In genomic region chr15:32324105-32324504, GRCm38 (mm10) we compare ENCODE assay signal across 12 mouse cellular contexts.
A peak's percentile ranks its signal among the peaks of the same experiment; 100 is the strongest.
DNase-seq lines count a peak whose midpoint lies in the region; ATAC-seq lines count a peak whose summit lies in the region.
"Had no signal": no experiment of that assay in that cellular context is flagged by ENCODE, and none has a peak within 500 bp of the region (broad histone marks: within the 10 kb centered on the region; RNA-seq: fewer than 3 reads in every experiment).

No protein-coding gene starts in this region.

- H3K4me3 ChIP-seq in limb, embryonic 12.5 days (replicated peaks), result no peak overlapping the region
- H3K4me3 ChIP-seq: liver, embryonic 15.5 days had no signal

- WGBS in limb, embryonic 12.5 days, result 36% methylated on average over 7 of the region's 7 CpGs

- intact Hi-C loops in heart, postnatal 14 days (cut with DNase I), result no loop called here

- no peak overlapping the region for H3K9ac ChIP-seq in limb, embryonic 12.5 days (replicated peaks)
- H3K9ac ChIP-seq: liver, embryonic 15.5 days had no signal

- no peaks in the 10 kb centered on the region for H3K27me3 ChIP-seq in limb, embryonic 12.5 days
- H3K27me3 ChIP-seq: liver, embryonic 15.5 days had no signal

- no peaks in the 10 kb centered on the region for H3K9me3 ChIP-seq in limb, embryonic 12.5 days
- H3K9me3 ChIP-seq: liver, embryonic 15.5 days had no signal

- no peak for ATAC-seq in limb, embryonic 12.5 days (ENCODE audit: insufficient number of reproducible peaks, insufficient read depth, low FRiP score, low TSS enrichment, low read depth)
- ATAC-seq: intestine, postnatal 0 days had no signal

- no peaks in the 10 kb centered on the region for H3K36me3 ChIP-seq in limb, embryonic 12.5 days
- H3K36me3 ChIP-seq: liver, embryonic 15.5 days had no signal

- peak; percentile 91 for DNase-seq in heart, adult 11 months
- DNase-seq in heart, postnatal 14 days, result no peak
- DNase-seq in cerebellum, adult 9-11 months, result peak; percentile 52
- DNase-seq in layer of hippocampus, adult 11-12 months (ENCODE audit: low spot score), result peak; percentile 63
- DNase-seq in kidney, postnatal 36 days, result no peak
- DNase-seq in adrenal gland, postnatal 10 days, result no peak
- DNase-seq: adrenal gland, postnatal 25 days; kidney, postnatal 4 days; right cerebral cortex, postnatal 4 days had no signal

- H3K4me1 ChIP-seq in limb, embryonic 12.5 days (replicated peaks), result peaks cover 28% of the 10 kb centered on the region
- H3K4me1 ChIP-seq: liver, embryonic 15.5 days had no signal

- peak overlapping the region; percentile 72; the same call in 1 of the 2 replicates for H3K27ac ChIP-seq in limb, embryonic 12.5 days
- H3K27ac ChIP-seq: liver, embryonic 15.5 days had no signal

- no peak overlapping the region for H3K4me2 ChIP-seq in limb, embryonic 12.5 days
- H3K4me2 ChIP-seq: liver, embryonic 15.5 days had no signal

Comparison
In these comparisons a context has a peak if more than half of its experiments do, and no peak if none do; other contexts are left out.
1. DNase-seq: peak in heart, adult 11 months (single experiment), cerebellum, adult 9-11 months (single experiment) and layer of hippocampus, adult 11-12 months (single experiment); none in heart, postnatal 14 days (0 of 2), kidney, postnatal 36 days (0 of 2) and adrenal gland, postnatal 10 days (single experiment).